Mouse (Mus musculus): ENCODE measurements at regions not wholly inside any gene's neighbourhood (a gene's known extent, or its start where the extent isn't known, plus 50 kb on each side); places are given as distances from the start of the nearest gene placed in this dataset.

DNA sequence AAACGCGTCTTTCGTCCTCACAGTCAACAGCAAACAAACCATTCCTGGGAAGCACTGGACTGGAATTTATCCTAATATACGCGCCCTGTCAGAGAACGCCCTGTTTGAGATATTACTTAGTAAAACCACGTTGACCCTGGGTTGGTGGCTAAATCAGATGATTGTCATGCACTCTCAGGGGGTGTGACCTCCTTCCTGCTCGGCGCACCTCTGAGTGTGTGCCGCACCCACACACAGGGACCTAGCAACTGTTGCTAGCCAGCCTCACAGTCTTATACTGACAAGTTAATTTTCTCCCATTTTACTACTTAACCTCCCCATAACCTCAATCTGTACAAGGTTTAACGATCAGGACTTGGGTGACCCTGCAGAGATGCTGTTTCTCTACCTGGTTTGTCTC lies 284.4 kb upstream of the Slc16a7 start:
- no peaks in the 10 kb centered on the region for H3K4me1 ChIP-seq (ENCODE audit: control insufficient read depth, insufficient read depth, low read length)
- H3K4me2 ChIP-seq (replicated peaks; ENCODE audit: low read depth, low read length) = no peak overlapping the region
- H3K36me3 ChIP-seq (ENCODE audit: control insufficient read depth, insufficient read depth, low read length) = no peaks in the 10 kb centered on the region
- H3K27ac ChIP-seq (ENCODE audit: low read length) = no peak overlapping the region
- no peaks in the 10 kb centered on the region for H3K27me3 ChIP-seq (ENCODE audit: control insufficient read depth, insufficient read depth, low read length)
- H3K9ac ChIP-seq (replicated peaks; ENCODE audit: low read depth, low read length) = no peak overlapping the region
- no peak overlapping the region for H3K4me3 ChIP-seq (ENCODE audit: low read depth, low read length)
- H3K9me3 ChIP-seq (ENCODE audit: control insufficient read depth, low read depth, low read length) = no peaks in the 10 kb centered on the region
- 29% methylated on average over 11 of the region's 11 CpGs for WGBS
- ATAC-seq (ENCODE audit: insufficient number of reproducible peaks, insufficient read depth, low FRiP score, low read depth) = peak; percentile 69; the same call in 1 of the 2 replicates

DNA sequence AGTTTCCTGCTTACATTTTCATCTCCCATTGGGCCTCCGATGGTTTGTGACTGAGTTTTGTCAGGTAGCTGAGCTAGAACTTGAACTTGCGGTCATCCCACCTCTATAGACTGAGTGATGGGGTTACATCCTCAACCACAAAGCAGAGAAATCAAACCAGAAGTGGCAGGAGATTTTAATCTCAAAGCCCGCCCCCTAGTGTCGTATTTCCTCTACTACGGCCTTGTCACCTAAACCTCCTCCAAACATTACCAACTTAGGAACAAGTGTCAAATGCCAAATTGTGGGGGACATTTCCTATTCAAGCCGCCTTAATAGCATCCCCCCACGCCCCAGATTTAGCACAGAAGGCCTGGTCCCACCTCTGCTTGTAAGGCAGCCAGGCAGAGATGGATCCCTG lies 286.3 kb upstream of the Lrig3 start:
- no peak overlapping the region for H3K4me2 ChIP-seq (replicated peaks; ENCODE audit: low read depth, low read length)
- no peak overlapping the region for H3K4me3 ChIP-seq (ENCODE audit: low read depth, low read length)
- WGBS = 75% methylated on average over 7 of the region's 7 CpGs
- no peak for ATAC-seq (ENCODE audit: insufficient number of reproducible peaks, insufficient read depth, low FRiP score, low read depth)
- no peak overlapping the region for H3K9ac ChIP-seq (replicated peaks; ENCODE audit: low read depth, low read length)
- no peaks in the 10 kb centered on the region for H3K4me1 ChIP-seq (ENCODE audit: control insufficient read depth, insufficient read depth, low read length)
- no peak overlapping the region for H3K27ac ChIP-seq (ENCODE audit: low read length)
- no peaks in the 10 kb centered on the region for H3K36me3 ChIP-seq (ENCODE audit: control insufficient read depth, insufficient read depth, low read length)
- H3K27me3 ChIP-seq (ENCODE audit: control insufficient read depth, insufficient read depth, low read length) = no peaks in the 10 kb centered on the region
- no peaks in the 10 kb centered on the region for H3K9me3 ChIP-seq (ENCODE audit: control insufficient read depth, low read depth, low read length)

DNA sequence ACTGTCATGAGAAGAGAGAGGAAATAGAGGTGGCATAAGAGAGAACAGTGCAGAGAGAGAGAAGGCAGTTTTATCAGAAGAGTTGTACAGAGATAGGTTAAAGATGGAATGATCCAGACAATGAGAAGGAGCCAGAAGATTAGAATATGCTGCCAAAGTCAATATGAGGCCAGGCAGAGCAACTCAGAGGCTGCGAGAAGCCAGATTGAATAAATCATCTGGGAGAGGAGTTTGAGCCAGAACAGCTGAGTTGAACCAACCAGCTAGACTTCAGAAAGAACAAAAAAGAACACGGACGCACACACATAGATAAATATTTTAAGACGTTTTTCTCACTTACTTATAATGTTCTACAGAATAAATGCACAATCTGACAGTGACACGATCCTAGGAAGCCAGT lies 280.8 kb upstream of the Lrig3 start:
- no peaks in the 10 kb centered on the region for H3K9me3 ChIP-seq (ENCODE audit: control insufficient read depth, low read depth, low read length)
- 74% methylated on average over 5 of the region's 5 CpGs for WGBS
- no peak overlapping the region for H3K27ac ChIP-seq (ENCODE audit: low read length)
- H3K4me1 ChIP-seq (ENCODE audit: control insufficient read depth, insufficient read depth, low read length) = no peaks in the 10 kb centered on the region
- H3K36me3 ChIP-seq (ENCODE audit: control insufficient read depth, insufficient read depth, low read length) = no peaks in the 10 kb centered on the region
- ATAC-seq (ENCODE audit: insufficient number of reproducible peaks, insufficient read depth, low FRiP score, low read depth) = no peak
- no peaks in the 10 kb centered on the region for H3K27me3 ChIP-seq (ENCODE audit: control insufficient read depth, insufficient read depth, low read length)
- H3K4me2 ChIP-seq (replicated peaks; ENCODE audit: low read depth, low read length) = no peak overlapping the region
- H3K4me3 ChIP-seq (ENCODE audit: low read depth, low read length) = no peak overlapping the region
- no peak overlapping the region for H3K9ac ChIP-seq (replicated peaks; ENCODE audit: low read depth, low read length)

DNA sequence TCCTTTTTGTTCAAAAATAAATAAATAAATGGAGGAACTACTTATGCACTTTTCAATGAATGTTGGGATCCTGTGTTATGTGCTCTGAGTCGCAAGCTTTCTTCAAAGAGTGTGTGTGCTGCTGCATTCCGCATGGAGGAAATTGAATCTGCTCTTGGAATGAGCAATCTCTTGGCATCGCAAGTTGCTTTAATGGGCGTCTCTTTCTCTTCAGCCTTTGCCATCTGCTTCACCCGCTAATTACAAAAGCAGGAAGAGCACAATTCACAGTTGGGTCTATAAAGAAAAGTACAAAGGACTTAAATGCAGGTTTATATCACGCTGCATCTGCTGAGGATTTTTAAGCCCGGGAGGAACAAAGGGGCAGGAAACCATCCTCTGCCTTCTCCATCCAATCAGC lies 272.5 kb upstream of the Lrig3 start:
- ATAC-seq (ENCODE audit: insufficient number of reproducible peaks, insufficient read depth, low FRiP score, low read depth) = no peak
- Histone ChIP-seq H3K9ac (replicated peaks; ENCODE audit: low read depth, low read length) (no peak overlapping the region), H3K4me1 (ENCODE audit: control insufficient read depth, insufficient read depth, low read length) (no peaks in the 10 kb centered on the region), H3K4me3 (ENCODE audit: low read depth, low read length) (no peak overlapping the region), H3K27me3 (ENCODE audit: control insufficient read depth, insufficient read depth, low read length) (no peaks in the 10 kb centered on the region), H3K4me2 (replicated peaks; ENCODE audit: low read depth, low read length) (no peak overlapping the region), H3K9me3 (ENCODE audit: control insufficient read depth, low read depth, low read length) (no peaks in the 10 kb centered on the region), H3K27ac (ENCODE audit: low read length) (no peak overlapping the region), H3K36me3 (ENCODE audit: control insufficient read depth, insufficient read depth, low read length) (no peaks in the 10 kb centered on the region)
- WGBS = 78% methylated on average over 7 of the region's 7 CpGs

DNA sequence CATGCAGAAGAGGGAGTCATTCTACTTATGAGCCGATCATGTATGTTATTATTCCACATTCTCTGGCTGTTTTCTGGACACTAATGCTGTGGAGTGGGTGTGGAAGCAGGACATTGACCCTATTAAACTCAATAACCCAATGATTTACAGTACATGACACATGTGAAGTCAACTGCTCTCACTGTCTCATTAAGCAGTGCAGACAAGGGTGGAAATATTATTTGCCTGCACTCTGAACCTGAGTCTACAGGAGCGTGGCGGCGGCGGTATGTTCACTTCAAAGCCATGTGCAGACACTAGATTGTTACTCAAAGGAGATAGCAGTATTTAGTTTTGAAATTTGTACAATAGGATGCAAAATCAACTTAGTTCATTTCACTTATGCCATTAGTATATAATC lies 269.8 kb upstream of the Lrig3 start:
- no peak for ATAC-seq (ENCODE audit: insufficient number of reproducible peaks, insufficient read depth, low FRiP score, low read depth)
- no peak overlapping the region for H3K27ac ChIP-seq (ENCODE audit: low read length)
- no peaks in the 10 kb centered on the region for H3K4me1 ChIP-seq (ENCODE audit: control insufficient read depth, insufficient read depth, low read length)
- WGBS = 90% methylated on average over 5 of the region's 5 CpGs
- H3K9ac ChIP-seq (replicated peaks; ENCODE audit: low read depth, low read length) = no peak overlapping the region
- H3K27me3 ChIP-seq (ENCODE audit: control insufficient read depth, insufficient read depth, low read length) = no peaks in the 10 kb centered on the region
- H3K36me3 ChIP-seq (ENCODE audit: control insufficient read depth, insufficient read depth, low read length) = no peaks in the 10 kb centered on the region
- no peaks in the 10 kb centered on the region for H3K9me3 ChIP-seq (ENCODE audit: control insufficient read depth, low read depth, low read length)
- no peak overlapping the region for H3K4me3 ChIP-seq (ENCODE audit: low read depth, low read length)
- no peak overlapping the region for H3K4me2 ChIP-seq (replicated peaks; ENCODE audit: low read depth, low read length)

DNA sequence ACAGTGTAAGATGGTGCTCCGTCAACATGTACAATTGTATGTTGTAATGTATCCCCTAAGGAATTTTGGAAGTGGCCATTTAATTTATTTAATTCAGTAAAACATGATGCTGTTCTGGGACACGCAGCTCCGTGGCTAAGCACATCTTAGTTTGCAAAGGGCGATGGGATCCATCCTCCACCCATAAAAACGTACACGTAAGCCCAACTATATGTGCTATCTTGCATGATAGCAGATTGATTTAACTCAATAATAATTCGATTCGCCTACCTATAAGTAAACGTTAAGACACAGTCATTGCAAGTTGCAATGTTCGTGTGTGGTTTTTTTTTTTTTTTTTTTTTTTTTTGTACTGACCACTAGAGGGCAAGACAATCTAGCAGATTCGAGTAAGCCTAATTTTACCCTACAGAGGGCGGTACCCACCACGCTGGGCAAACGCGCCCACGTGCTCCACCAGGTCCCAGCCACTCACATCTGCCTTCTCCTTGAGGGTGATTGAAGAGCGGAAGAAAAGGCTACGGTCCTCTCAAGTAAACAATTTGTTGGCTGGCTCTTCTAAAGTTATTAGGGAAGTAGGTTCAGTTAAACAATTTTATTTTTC lies 240.8 kb upstream of the Lrig3 start:
- 23% methylated on average over 18 of the region's 18 CpGs for WGBS
- Histone ChIP-seq H3K4me3 (ENCODE audit: low read depth, low read length) (no peak overlapping the region), H3K4me1 (ENCODE audit: control insufficient read depth, insufficient read depth, low read length) (no peaks in the 10 kb centered on the region), H3K9ac (replicated peaks; ENCODE audit: low read depth, low read length) (no peak overlapping the region), H3K27me3 (ENCODE audit: control insufficient read depth, insufficient read depth, low read length) (no peaks in the 10 kb centered on the region), H3K27ac (ENCODE audit: low read length) (peak overlapping the region; percentile 78; the same call in 1 of the 2 replicates), H3K4me2 (replicated peaks; ENCODE audit: low read depth, low read length) (no peak overlapping the region), H3K36me3 (ENCODE audit: control insufficient read depth, insufficient read depth, low read length) (no peaks in the 10 kb centered on the region), H3K9me3 (ENCODE audit: control insufficient read depth, low read depth, low read length) (no peaks in the 10 kb centered on the region)
- ATAC-seq (ENCODE audit: insufficient number of reproducible peaks, insufficient read depth, low FRiP score, low read depth) = peak; percentile 90

DNA sequence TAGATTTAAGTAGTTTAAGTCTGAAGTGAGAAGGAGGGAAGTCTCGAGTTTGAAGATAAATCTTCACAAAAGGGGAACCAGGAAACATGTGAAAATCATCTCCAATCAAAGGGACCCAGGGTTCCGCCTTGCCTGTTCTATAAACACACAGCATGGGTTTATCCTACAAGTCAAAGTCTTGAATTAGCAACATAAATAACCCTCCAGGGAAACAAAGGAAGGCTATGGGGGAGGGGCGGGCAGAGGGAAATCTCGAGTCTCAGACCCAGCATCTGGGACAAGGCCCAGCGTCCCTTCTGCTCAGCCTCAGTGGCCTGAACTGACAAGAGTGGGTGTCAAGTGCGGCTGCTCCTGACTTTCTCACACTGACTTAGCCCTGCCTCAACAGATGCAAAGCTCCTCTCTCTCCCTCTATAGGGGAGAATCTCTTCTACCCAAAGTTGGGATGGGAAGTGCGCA lies 240.3 kb upstream of the Lrig3 start:
- Histone ChIP-seq H3K27ac (ENCODE audit: low read length) (peak overlapping the region; percentile 78), H3K27me3 (ENCODE audit: control insufficient read depth, insufficient read depth, low read length) (no peaks in the 10 kb centered on the region), H3K4me1 (ENCODE audit: control insufficient read depth, insufficient read depth, low read length) (no peaks in the 10 kb centered on the region), H3K36me3 (ENCODE audit: control insufficient read depth, insufficient read depth, low read length) (no peaks in the 10 kb centered on the region), H3K4me2 (replicated peaks; ENCODE audit: low read depth, low read length) (no peak overlapping the region), H3K4me3 (ENCODE audit: low read depth, low read length) (no peak overlapping the region), H3K9ac (replicated peaks; ENCODE audit: low read depth, low read length) (no peak overlapping the region), H3K9me3 (ENCODE audit: control insufficient read depth, low read depth, low read length) (no peaks in the 10 kb centered on the region)
- ATAC-seq (ENCODE audit: insufficient number of reproducible peaks, insufficient read depth, low FRiP score, low read depth) = peak; percentile 78; the same call in 1 of the 2 replicates
- WGBS = 19% methylated on average over 7 of the region's 7 CpGs

DNA sequence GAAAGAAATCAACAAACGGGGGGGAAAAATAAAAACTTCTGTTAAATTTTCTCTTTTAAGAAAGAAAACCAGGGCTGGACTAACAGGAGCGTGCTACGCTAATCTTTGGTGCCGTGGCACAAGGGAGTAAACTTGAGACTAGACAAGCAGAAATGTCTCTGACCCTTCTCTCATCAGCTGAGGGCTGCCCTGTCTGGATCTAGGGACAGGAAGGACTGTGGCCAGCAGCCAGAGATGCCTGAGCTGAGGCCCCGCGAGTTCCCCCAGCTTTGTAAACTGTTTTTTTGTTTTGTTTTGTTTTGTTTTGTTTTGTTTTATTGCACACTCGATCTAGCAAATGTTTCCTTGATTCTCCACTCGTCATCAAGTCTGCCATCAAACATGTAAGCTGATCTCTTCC lies 239.4 kb upstream of the Lrig3 start:
- no peak for ATAC-seq (ENCODE audit: insufficient number of reproducible peaks, insufficient read depth, low FRiP score, low read depth)
- Histone ChIP-seq H3K4me3 (ENCODE audit: low read depth, low read length) (no peak overlapping the region), H3K36me3 (ENCODE audit: control insufficient read depth, insufficient read depth, low read length) (no peaks in the 10 kb centered on the region), H3K9ac (replicated peaks; ENCODE audit: low read depth, low read length) (no peak overlapping the region), H3K4me2 (replicated peaks; ENCODE audit: low read depth, low read length) (no peak overlapping the region), H3K27me3 (ENCODE audit: control insufficient read depth, insufficient read depth, low read length) (no peaks in the 10 kb centered on the region), H3K9me3 (ENCODE audit: control insufficient read depth, low read depth, low read length) (no peaks in the 10 kb centered on the region), H3K27ac (ENCODE audit: low read length) (peak overlapping the region; percentile 34; the same call in 1 of the 2 replicates), H3K4me1 (ENCODE audit: control insufficient read depth, insufficient read depth, low read length) (no peaks in the 10 kb centered on the region)
- WGBS = 54% methylated on average over 8 of the region's 8 CpGs

Measured in stomach, embryonic 14.5 days (tissue).